Mouse (Mus musculus): ENCODE measurements around the gene 1700003F12Rik.

1700003F12Rik gene

GRCm38 (mm10) chr2:154546711-154547110 lies at the start of gene 1700003F12Rik:
Gene 1700003F12Rik, plus strand, starts transcription at chr2:154547085.
- DNase-seq = peak; percentile 45 to 49

- DNase-seq = peak; percentile 71 to 73
These were observed 48.3 kb upstream of the 1700003F12Rik start for GRCm38 (mm10) chr2:154498571-154498970.

GRCm38 (mm10) chr2:154499717-154500247 lies 47.1 kb upstream of the 1700003F12Rik start:
- no peak for DNase-seq

- no peak for DNase-seq
These were observed 46.1 kb upstream of the 1700003F12Rik start for GRCm38 (mm10) chr2:154500758-154501157.

- no peak for DNase-seq
These were observed 39.8 kb upstream of the 1700003F12Rik start for GRCm38 (mm10) chr2:154507076-154507475.

- peak; percentile 72 to 74 for DNase-seq
These were observed 39.2 kb upstream of the 1700003F12Rik start for GRCm38 (mm10) chr2:154507566-154508283.

GRCm38 (mm10) chr2:154508450-154508849 lies 38.4 kb upstream of the 1700003F12Rik start:
- DNase-seq = no peak

GRCm38 (mm10) chr2:154510141-154510540 lies 36.7 kb upstream of the 1700003F12Rik start:
- no peak for DNase-seq

- DNase-seq = no peak
These were observed 29.9 kb upstream of the 1700003F12Rik start for GRCm38 (mm10) chr2:154516944-154517343.

- DNase-seq = no peak
These were observed 29.5 kb upstream of the 1700003F12Rik start for GRCm38 (mm10) chr2:154517424-154517823.

- DNase-seq = no peak
These were observed 25.4 kb upstream of the 1700003F12Rik start for GRCm38 (mm10) chr2:154521449-154521848.

- DNase-seq = no peak
These were observed 24.6 kb upstream of the 1700003F12Rik start for GRCm38 (mm10) chr2:154522334-154522733.

GRCm38 (mm10) chr2:154525285-154525684 lies 21.6 kb upstream of the 1700003F12Rik start:
- DNase-seq = no peak

GRCm38 (mm10) chr2:154526531-154526930 lies 20.4 kb upstream of the 1700003F12Rik start:
- no peak for DNase-seq

GRCm38 (mm10) chr2:154532888-154533287 lies 14.0 kb upstream of the 1700003F12Rik start:
- DNase-seq = no peak

GRCm38 (mm10) chr2:154534704-154535270 lies 12.1 kb upstream of the 1700003F12Rik start:
- DNase-seq = no peak

GRCm38 (mm10) chr2:154538310-154538709 lies 8.6 kb upstream of the 1700003F12Rik start:
- DNase-seq = peak; percentile 52 to 60

GRCm38 (mm10) chr2:154538710-154539109 lies 8.2 kb upstream of the 1700003F12Rik start:
- peak; percentile 8 to 23 for DNase-seq

GRCm38 (mm10) chr2:154539720-154540119 lies 7.2 kb upstream of the 1700003F12Rik start:
- DNase-seq = peak; percentile 64 to 79

- no peak for DNase-seq
These were observed 5.3 kb upstream of the 1700003F12Rik start for GRCm38 (mm10) chr2:154541630-154542029.

GRCm38 (mm10) chr2:154543567-154544347 lies 3.1 kb upstream of the 1700003F12Rik start:
- DNase-seq = peak; percentile 98

GRCm38 (mm10) chr2:154548688-154549087 lies 1.8 kb downstream of the 1700003F12Rik start:
- DNase-seq = peak in 1 of 2 experiments; percentile 30
